Mouse (Mus musculus): Measurements from ENCODE around the gene Rrnad1. TPM values are rescaled to one million over a fixed set of nuclear protein-coding genes. Genes with fewer than 3 reads are reported as not detected.

Rrnad1 gene
- polyA plus RNA-seq, 1 experiment, result 27.7 TPM

GRCm38 (mm10) chr3:87947056-87947810 lies 16.7 kb upstream of the Rrnad1 start:
- TF ChIP-seq POLR2A (IDR thresholded peaks at IDR 0.05; ENCODE audit: borderline replicate concordance, control insufficient read depth, low read depth, low read length), result no peak
- no peak for TF ChIP-seq CTCF (IDR thresholded peaks at IDR 0.05; ENCODE audit: control insufficient read depth, insufficient read depth, low read length)
- H3K4me1 ChIP-seq (ENCODE audit: control insufficient read depth, insufficient read depth, low read length), result no peaks in the 10 kb centered on the region
- 5% methylated on average over 26 of the region's 26 CpGs for WGBS
- no peak overlapping the region for H3K4me3 ChIP-seq (replicated peaks; ENCODE audit: control insufficient read depth, low read depth, low read length)
- no peak overlapping the region for H3K27ac ChIP-seq (ENCODE audit: control insufficient read depth, insufficient read depth, low read depth, low read length, poor library complexity)

DNA sequence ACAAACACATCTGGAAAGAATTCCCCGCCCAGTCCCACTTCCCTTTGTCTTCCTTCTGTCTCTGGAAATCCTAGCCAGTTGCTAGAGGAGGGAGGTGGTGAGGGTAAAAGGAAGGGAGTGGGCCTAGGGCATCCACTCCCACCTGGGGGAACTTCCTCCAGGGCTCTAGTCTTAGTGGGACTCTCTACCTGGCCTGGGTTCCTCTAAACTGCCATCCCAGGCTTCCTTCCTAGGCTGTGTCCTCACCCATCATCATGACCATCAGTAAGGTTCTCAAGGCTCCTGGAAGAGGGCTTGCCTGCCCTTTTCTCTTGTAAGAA lies 16.0 kb upstream of the Rrnad1 start:
- no peaks in the 10 kb centered on the region for H3K4me1 ChIP-seq (ENCODE audit: control insufficient read depth, insufficient read depth, low read length)
- TF ChIP-seq CTCF (IDR thresholded peaks at IDR 0.05; ENCODE audit: control insufficient read depth, insufficient read depth, low read length) (no peak), POLR2A (IDR thresholded peaks at IDR 0.05; ENCODE audit: borderline replicate concordance, control insufficient read depth, low read depth, low read length) (no peak)
- H3K4me3 ChIP-seq (replicated peaks; ENCODE audit: control insufficient read depth, low read depth, low read length), result no peak overlapping the region
- no peak overlapping the region for H3K27ac ChIP-seq (ENCODE audit: control insufficient read depth, insufficient read depth, low read depth, low read length, poor library complexity)
- WGBS, result 18% methylated on average over 1 of the region's 1 CpGs

GRCm38 (mm10) chr3:87945781-87946540 lies 15.4 kb upstream of the Rrnad1 start:
- TF ChIP-seq POLR2A (IDR thresholded peaks at IDR 0.05; ENCODE audit: borderline replicate concordance, control insufficient read depth, low read depth, low read length), result no peak
- no peak for TF ChIP-seq CTCF (IDR thresholded peaks at IDR 0.05; ENCODE audit: control insufficient read depth, insufficient read depth, low read length)
- WGBS, result 45% methylated on average over 12 of the region's 12 CpGs
- no peak overlapping the region for H3K27ac ChIP-seq (ENCODE audit: control insufficient read depth, insufficient read depth, low read depth, low read length, poor library complexity)
- H3K4me3 ChIP-seq (replicated peaks; ENCODE audit: control insufficient read depth, low read depth, low read length), result no peak overlapping the region
- no peaks in the 10 kb centered on the region for H3K4me1 ChIP-seq (ENCODE audit: control insufficient read depth, insufficient read depth, low read length)

DNA sequence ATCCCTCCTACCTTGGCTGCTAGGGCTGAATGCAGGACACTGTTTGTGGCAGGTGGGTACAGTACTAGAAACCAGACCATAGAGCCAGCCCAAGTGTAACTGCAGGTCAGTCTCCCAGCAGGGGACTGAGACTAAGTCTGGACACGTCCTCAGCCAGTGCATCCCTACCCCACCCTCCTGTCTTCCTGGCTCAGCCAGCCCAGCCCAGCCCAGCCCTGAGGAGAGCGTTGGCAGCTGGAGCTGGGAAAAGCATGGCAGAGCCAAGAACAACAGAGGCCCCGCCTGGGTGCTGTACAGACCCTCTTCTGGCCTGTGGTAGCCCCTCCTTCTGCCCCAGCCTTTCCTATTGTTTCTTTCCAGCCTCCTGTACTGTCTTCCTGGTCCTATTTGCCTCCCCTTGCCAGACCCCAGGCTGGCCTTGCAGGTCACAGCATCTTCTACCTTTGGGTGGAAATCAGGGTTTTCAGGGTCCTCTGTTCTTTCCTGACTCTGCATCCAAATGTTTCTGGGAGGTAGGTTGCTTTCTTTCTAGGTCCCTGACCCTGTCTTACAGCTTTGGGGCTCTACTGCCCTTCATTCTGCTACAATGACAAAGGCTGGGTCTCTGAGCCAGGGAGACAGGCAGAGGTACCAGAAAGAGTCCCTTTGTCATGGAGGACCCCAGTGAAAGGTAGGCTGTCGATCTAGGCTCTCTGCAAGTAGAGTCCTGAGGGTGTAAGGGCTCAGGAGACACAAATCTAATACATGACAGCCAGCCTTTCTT lies 14.5 kb upstream of the Rrnad1 start:
- Histone ChIP-seq H3K4me3 (replicated peaks; ENCODE audit: control insufficient read depth, low read depth, low read length) (no peak overlapping the region), H3K4me1 (ENCODE audit: control insufficient read depth, insufficient read depth, low read length) (no peaks in the 10 kb centered on the region), H3K27ac (ENCODE audit: control insufficient read depth, insufficient read depth, low read depth, low read length, poor library complexity) (no peak overlapping the region)
- no peak for TF ChIP-seq POLR2A (IDR thresholded peaks at IDR 0.05; ENCODE audit: borderline replicate concordance, control insufficient read depth, low read depth, low read length)
- TF ChIP-seq CTCF (IDR thresholded peaks at IDR 0.05; ENCODE audit: control insufficient read depth, insufficient read depth, low read length), result no peak
- 60% methylated on average over 4 of the region's 4 CpGs for WGBS

DNA sequence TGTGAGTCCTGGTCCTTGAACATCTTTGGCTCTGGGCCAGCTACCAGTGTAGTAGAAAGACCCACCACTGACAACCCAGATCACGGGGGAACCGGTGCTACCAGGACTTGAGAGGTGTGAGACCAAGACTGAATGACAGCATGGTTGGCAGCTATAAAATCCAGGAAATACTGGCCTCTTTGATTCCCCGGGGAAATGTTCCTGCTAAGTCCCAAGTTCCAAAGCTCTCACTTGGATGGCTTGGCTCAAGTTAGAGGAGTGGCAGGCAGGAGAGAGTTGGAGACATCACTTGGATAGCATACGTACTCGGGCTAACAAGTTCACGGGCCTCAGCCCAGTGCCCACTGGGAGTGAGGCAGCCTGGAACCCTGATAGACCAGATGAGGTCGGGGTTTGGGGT lies 13.1 kb upstream of the Rrnad1 start:
- H3K27ac ChIP-seq (ENCODE audit: control insufficient read depth, insufficient read depth, low read depth, low read length, poor library complexity), result no peak overlapping the region
- no peaks in the 10 kb centered on the region for H3K4me1 ChIP-seq (ENCODE audit: control insufficient read depth, insufficient read depth, low read length)
- TF ChIP-seq CTCF (IDR thresholded peaks at IDR 0.05; ENCODE audit: control insufficient read depth, insufficient read depth, low read length) (no peak), POLR2A (IDR thresholded peaks at IDR 0.05; ENCODE audit: borderline replicate concordance, control insufficient read depth, low read depth, low read length) (no peak)
- WGBS, result 80% methylated on average over 7 of the region's 7 CpGs
- H3K4me3 ChIP-seq (replicated peaks; ENCODE audit: control insufficient read depth, low read depth, low read length), result no peak overlapping the region

- Histone ChIP-seq H3K4me3 (replicated peaks; ENCODE audit: control insufficient read depth, low read depth, low read length) (no peak overlapping the region), H3K4me1 (ENCODE audit: control insufficient read depth, insufficient read depth, low read length) (no peaks in the 10 kb centered on the region), H3K27ac (ENCODE audit: control insufficient read depth, insufficient read depth, low read depth, low read length, poor library complexity) (no peak overlapping the region)
- WGBS, result 90% methylated on average over 2 of the region's 2 CpGs
- TF ChIP-seq POLR2A (IDR thresholded peaks at IDR 0.05; ENCODE audit: borderline replicate concordance, control insufficient read depth, low read depth, low read length) (no peak), CTCF (IDR thresholded peaks at IDR 0.05; ENCODE audit: control insufficient read depth, insufficient read depth, low read length) (no peak)
Observed at GRCm38 (mm10) chr3:87942471-87942870, 12.0 kb upstream of the Rrnad1 start.

- TF ChIP-seq POLR2A (IDR thresholded peaks at IDR 0.05; ENCODE audit: borderline replicate concordance, control insufficient read depth, low read depth, low read length) (no peak), CTCF (IDR thresholded peaks at IDR 0.05; ENCODE audit: control insufficient read depth, insufficient read depth, low read length) (no peak)
- 89% methylated on average over 5 of the region's 5 CpGs for WGBS
- H3K4me1 ChIP-seq (ENCODE audit: control insufficient read depth, insufficient read depth, low read length), result no peaks in the 10 kb centered on the region
- no peak overlapping the region for H3K4me3 ChIP-seq (replicated peaks; ENCODE audit: control insufficient read depth, low read depth, low read length)
- H3K27ac ChIP-seq (ENCODE audit: control insufficient read depth, insufficient read depth, low read depth, low read length, poor library complexity), result no peak overlapping the region
Observed at GRCm38 (mm10) chr3:87940611-87941010, 10.1 kb upstream of the Rrnad1 start.

- WGBS, result 97% methylated on average over 2 of the region's 2 CpGs
- H3K4me1 ChIP-seq (ENCODE audit: control insufficient read depth, insufficient read depth, low read length), result peaks cover 1% of the 10 kb centered on the region; the same call in 1 of the 2 replicates
- H3K4me3 ChIP-seq (replicated peaks; ENCODE audit: control insufficient read depth, low read depth, low read length), result no peak overlapping the region
- H3K27ac ChIP-seq (ENCODE audit: control insufficient read depth, insufficient read depth, low read depth, low read length, poor library complexity), result no peak overlapping the region
- TF ChIP-seq CTCF (IDR thresholded peaks at IDR 0.05; ENCODE audit: control insufficient read depth, insufficient read depth, low read length) (peak; percentile 89), POLR2A (IDR thresholded peaks at IDR 0.05; ENCODE audit: borderline replicate concordance, control insufficient read depth, low read depth, low read length) (no peak)
Observed at GRCm38 (mm10) chr3:87935776-87936175, 5.3 kb upstream of the Rrnad1 start.
